Mouse (Mus musculus) neural tube, embryonic 12.5 days (tissue): ENCODE results near the gene Stk40. TPM values are rescaled to one million over a fixed set of nuclear protein-coding genes. Genes with fewer than 3 reads are reported as not detected.
A peak's percentile ranks its signal among the peaks of the same experiment; 100 is the strongest.
"Not testable (repeated sequence)": the region's sequence is repeated elsewhere in the genome, so short reads cannot be mapped to it uniquely, and the experiment has no call there.

Experiments
- ATAC-seq: fragments of 200-750 bp; cut with Nextera tagmentation; 2 replicates; pipeline ENCODE4 v1.8.0; 2017; ENCODE audit warnings: low read depth, mild to moderate bottlenecking, moderate TSS enrichment, moderate library complexity; ENCODE audit not compliant: low FRiP score
- H3K27ac ChIP-seq: fragments of 300-500 bp; sonication (generic); 2 replicates; pipeline ENCODE4 v1.5.1; 2016
- H3K27me3 ChIP-seq: fragments of 300-500 bp; sonication (generic); replicated peaks from 2 replicates; pipeline ENCODE4 v1.6.1; 2016; ENCODE audit warnings: mild to moderate bottlenecking
- H3K36me3 ChIP-seq: fragments of 300-500 bp; sonication (generic); 2 replicates; pipeline ENCODE4 v1.6.1; 2016; ENCODE audit warnings: mild to moderate bottlenecking
- H3K4me1 ChIP-seq: fragments of 300-500 bp; sonication (generic); 2 replicates; pipeline ENCODE4 v1.6.1; 2016
- H3K4me2 ChIP-seq: fragments of 300-500 bp; sonication (generic); replicated peaks from 2 replicates; pipeline ENCODE4 v1.6.1; 2016; ENCODE audit warnings: mild to moderate bottlenecking
- H3K4me3 ChIP-seq: fragments of 300-500 bp; sonication (generic); 2 replicates; pipeline ENCODE4 v1.5.1; 2016
- H3K9ac ChIP-seq: fragments of 300-500 bp; sonication (generic); 2 replicates; pipeline ENCODE4 v1.6.1; 2016; ENCODE audit warnings: mild to moderate bottlenecking
- H3K9me3 ChIP-seq: fragments of 300-500 bp; sonication (generic); 2 replicates; pipeline ENCODE4 v1.6.1; 2016; ENCODE audit warnings: mild to moderate bottlenecking
- WGBS: fragments of 180-500 bp; shearing (Covaris S2); methylation state at CpG from one replicate; pipeline ENCODE4 v1.1.7; 2016; 5-methylcytosine and 5-hydroxymethylcytosine counted together
- polyA plus RNA-seq: library from polyadenylated mRNA; unstranded; fragments of >200 nt; fragmentation: Nextera tagmentation; extraction: Ambion mirVana; gene quantifications from 2 replicates; pipeline ENCODE4 v1.2.1, GENCODE M21; 2016

The Stk40 gene
- polyA plus RNA-seq, 1 experiment from 2014 or later, result 49.4 TPM

GRCm38 (mm10) chr4:126083021-126083420 is 20.7 kb upstream of the Stk40 start:
- Histone ChIP-seq H3K27ac (no peak overlapping the region), H3K9me3 (no peaks in the 10 kb centered on the region), H3K4me1 (no peaks in the 10 kb centered on the region), H3K4me2 (no peak overlapping the region), H3K36me3 (peaks cover 31% of the 10 kb centered on the region), H3K9ac (no peak overlapping the region), H3K4me3 (no peak overlapping the region), H3K27me3 (no peaks in the 10 kb centered on the region)
- no peak for ATAC-seq
- WGBS, result 95% methylated on average over 9 of the region's 9 CpGs

GRCm38 (mm10) chr4:126084382-126084781 is 19.4 kb upstream of the Stk40 start:
- 70% methylated on average over 8 of the region's 8 CpGs for WGBS
- no peak overlapping the region for H3K27ac ChIP-seq
- ATAC-seq, result no peak
- no peak overlapping the region for H3K4me3 ChIP-seq
- no peaks in the 10 kb centered on the region for H3K9me3 ChIP-seq
- H3K9ac ChIP-seq, result no peak overlapping the region
- H3K4me1 ChIP-seq, result no peaks in the 10 kb centered on the region
- H3K4me2 ChIP-seq, result no peak overlapping the region
- peaks cover 37% of the 10 kb centered on the region for H3K36me3 ChIP-seq
- H3K27me3 ChIP-seq, result no peaks in the 10 kb centered on the region

- H3K4me3 ChIP-seq, result no peak overlapping the region
- H3K4me1 ChIP-seq, result no peaks in the 10 kb centered on the region
- H3K4me2 ChIP-seq, result no peak overlapping the region
- no peak for ATAC-seq
- no peak overlapping the region for H3K27ac ChIP-seq
- H3K9me3 ChIP-seq, result no peaks in the 10 kb centered on the region
- 34% methylated on average over 7 of the region's 7 CpGs for WGBS
- no peak overlapping the region for H3K9ac ChIP-seq
- H3K27me3 ChIP-seq, result no peaks in the 10 kb centered on the region
- peaks cover 37% of the 10 kb centered on the region for H3K36me3 ChIP-seq
Measured at GRCm38 (mm10) chr4:126085996-126086576, 17.7 kb upstream of the Stk40 start.

GRCm38 (mm10) chr4:126090101-126090847 is 13.5 kb upstream of the Stk40 start:
- Histone ChIP-seq H3K36me3 (peaks cover 12% of the 10 kb centered on the region), H3K27me3 (no peaks in the 10 kb centered on the region), H3K4me2 (no peak overlapping the region), H3K9ac (no peak overlapping the region), H3K27ac (no peak overlapping the region), H3K4me3 (no peak overlapping the region), H3K4me1 (no peaks in the 10 kb centered on the region), H3K9me3 (no peaks in the 10 kb centered on the region)
- 84% methylated on average over 7 of the region's 7 CpGs for WGBS
- no peak for ATAC-seq

GRCm38 (mm10) chr4:126090848-126091124 is 13.0 kb upstream of the Stk40 start:
- no peak overlapping the region for H3K4me3 ChIP-seq
- H3K27ac ChIP-seq, result no peak overlapping the region
- no peak overlapping the region for H3K9ac ChIP-seq
- no peaks in the 10 kb centered on the region for H3K9me3 ChIP-seq
- WGBS, result 82% methylated on average over 4 of the region's 4 CpGs
- H3K27me3 ChIP-seq, result no peaks in the 10 kb centered on the region
- no peak for ATAC-seq
- H3K36me3 ChIP-seq, result peaks cover 12% of the 10 kb centered on the region
- H3K4me2 ChIP-seq, result no peak overlapping the region
- H3K4me1 ChIP-seq, result no peaks in the 10 kb centered on the region

GRCm38 (mm10) chr4:126091873-126092272 is 11.9 kb upstream of the Stk40 start:
- WGBS, result 84% methylated on average over 8 of the region's 8 CpGs
- Histone ChIP-seq H3K9me3 (no peaks in the 10 kb centered on the region), H3K27me3 (no peaks in the 10 kb centered on the region), H3K9ac (no peak overlapping the region), H3K27ac (no peak overlapping the region), H3K4me1 (peaks cover 2% of the 10 kb centered on the region), H3K36me3 (peaks cover 12% of the 10 kb centered on the region), H3K4me2 (no peak overlapping the region), H3K4me3 (no peak overlapping the region)
- no peak for ATAC-seq

- H3K9me3 ChIP-seq, H3K4me1 ChIP-seq, H3K27ac ChIP-seq, H3K36me3 ChIP-seq, H3K27me3 ChIP-seq, H3K9ac ChIP-seq, H3K4me3 ChIP-seq, ATAC-seq: not testable (repeated sequence)
- 61% methylated on average over 14 of the region's 14 CpGs for WGBS
- H3K4me2 ChIP-seq, result peak overlapping the region; percentile 66
Measured at GRCm38 (mm10) chr4:126095622-126096430, 7.9 kb upstream of the Stk40 start.

- H3K4me3 ChIP-seq, result peak within 1 kb of the TSS; percentile 54
- peak; percentile 96 for ATAC-seq
- H3K36me3 ChIP-seq, result peaks cover 8% of the 10 kb centered on the region; the same call in 1 of the 2 replicates
- peak within 1 kb of the TSS; percentile 66 for H3K4me2 ChIP-seq
- no peaks in the 10 kb centered on the region for H3K27me3 ChIP-seq
- WGBS, result 4% methylated on average over 37 of the region's 37 CpGs
- peak within 1 kb of the TSS; percentile 67 for H3K9ac ChIP-seq
- no peak within 1 kb of the TSS for H3K27ac ChIP-seq
- H3K9me3 ChIP-seq, result no peaks in the 10 kb centered on the region
- peaks cover 8% of the 10 kb centered on the region for H3K4me1 ChIP-seq
Measured at GRCm38 (mm10) chr4:126096464-126097111, 7.2 kb upstream of the Stk40 start, which contains the start of gene Lsm10. Gene Lsm10, plus strand, starts transcription at chr4:126096623.

GRCm38 (mm10) chr4:126097711-126098253 is 6.0 kb upstream of the Stk40 start:
- Histone ChIP-seq H3K4me3 (no peak overlapping the region), H3K9me3 (no peaks in the 10 kb centered on the region), H3K36me3 (peaks cover 8% of the 10 kb centered on the region; the same call in 1 of the 2 replicates), H3K27ac (no peak overlapping the region), H3K9ac (no peak overlapping the region), H3K4me2 (no peak overlapping the region), H3K4me1 (peaks cover 17% of the 10 kb centered on the region), H3K27me3 (no peaks in the 10 kb centered on the region)
- WGBS, result 93% methylated on average over 20 of the region's 20 CpGs
- ATAC-seq, result no peak

- H3K4me2 ChIP-seq, result no peak overlapping the region
- H3K4me1 ChIP-seq, result peaks cover 23% of the 10 kb centered on the region
- H3K4me3 ChIP-seq, result no peak overlapping the region
- H3K27me3 ChIP-seq, result no peaks in the 10 kb centered on the region
- ATAC-seq, result no peak
- 0 out of 2 replicates have a peak overlapping the region, but pooled peaks have one; percentile 17 for H3K9ac ChIP-seq
- H3K27ac ChIP-seq, result no peak overlapping the region
- no peaks in the 10 kb centered on the region for H3K9me3 ChIP-seq
- 93% methylated on average over 3 of the region's 3 CpGs for WGBS
- H3K36me3 ChIP-seq, result peaks cover 8% of the 10 kb centered on the region; the same call in 1 of the 2 replicates
Measured at GRCm38 (mm10) chr4:126099365-126099764, 4.4 kb upstream of the Stk40 start.

- Histone ChIP-seq H3K9ac (no peak overlapping the region), H3K4me2 (no peak overlapping the region), H3K9me3 (no peaks in the 10 kb centered on the region), H3K36me3 (peaks cover 8% of the 10 kb centered on the region; the same call in 1 of the 2 replicates), H3K4me3 (no peak overlapping the region), H3K27me3 (no peaks in the 10 kb centered on the region), H3K27ac (no peak overlapping the region), H3K4me1 (peaks cover 35% of the 10 kb centered on the region)
- 84% methylated on average over 3 of the region's 3 CpGs for WGBS
- ATAC-seq, result no peak
Measured at GRCm38 (mm10) chr4:126100764-126101163, 3.0 kb upstream of the Stk40 start.
